Mouse (Mus musculus): ENCODE measurements around the gene Rtkn. TPM values are rescaled to one million over a fixed set of nuclear protein-coding genes. Genes with fewer than 3 reads are reported as not detected.

Rtkn gene
- total RNA-seq, 2 experiments from 2014 or later: 1.9 to 2.2 TPM

GRCm38 (mm10) chr6:83116373-83117164 is 18.7 kb upstream of the Rtkn start:
- no peak for ATAC-seq (replicated peaks; ENCODE audit: poor library complexity)

GRCm38 (mm10) chr6:83117165-83117438 is 18.2 kb upstream of the Rtkn start:
- no peak for ATAC-seq (replicated peaks; ENCODE audit: poor library complexity)

GRCm38 (mm10) chr6:83117616-83118015 is 17.6 kb upstream of the Rtkn start:
- no peak for ATAC-seq (replicated peaks; ENCODE audit: poor library complexity)

GRCm38 (mm10) chr6:83118369-83118768 is 16.9 kb upstream of the Rtkn start:
- no peak for ATAC-seq (replicated peaks; ENCODE audit: poor library complexity)

GRCm38 (mm10) chr6:83118825-83119733 is 16.2 kb upstream of the Rtkn start:
- 0 out of 2 replicates have a peak, but pooled peaks have one; percentile 4 for ATAC-seq (replicated peaks; ENCODE audit: poor library complexity)

- ATAC-seq (replicated peaks; ENCODE audit: poor library complexity): no peak
These were observed 15.6 kb upstream of the Rtkn start for GRCm38 (mm10) chr6:83119734-83120051.

- peak; percentile 81 for ATAC-seq (replicated peaks; ENCODE audit: poor library complexity)
These were observed 14.1 kb upstream of the Rtkn start, which contains the start of gene Wbp1 for GRCm38 (mm10) chr6:83120930-83121862. TSS of gene Wbp1 (minus strand) at chr6:83121559.

- ATAC-seq (replicated peaks; ENCODE audit: poor library complexity): peak; percentile 7; the same call in 1 of the 2 replicates
These were observed 13.2 kb upstream of the Rtkn start for GRCm38 (mm10) chr6:83121863-83122710.

GRCm38 (mm10) chr6:83122961-83123360 is 12.3 kb upstream of the Rtkn start:
- ATAC-seq (replicated peaks; ENCODE audit: poor library complexity): no peak

- ATAC-seq (replicated peaks; ENCODE audit: poor library complexity): peak; percentile 56
These were observed 10.4 kb upstream of the Rtkn start for GRCm38 (mm10) chr6:83124851-83125312.

- no peak for ATAC-seq (replicated peaks; ENCODE audit: poor library complexity)
These were observed 9.9 kb upstream of the Rtkn start, which contains the start of gene Ino80b for GRCm38 (mm10) chr6:83125331-83125730. TSS of gene Ino80b (minus strand) at chr6:83125431.

- ATAC-seq (replicated peaks; ENCODE audit: poor library complexity): no peak
These were observed 7.8 kb upstream of the Rtkn start for GRCm38 (mm10) chr6:83127419-83127818.

GRCm38 (mm10) chr6:83131469-83132034 is 3.7 kb upstream of the Rtkn start:
- ATAC-seq (replicated peaks; ENCODE audit: poor library complexity): peak; percentile 85

GRCm38 (mm10) chr6:83132176-83132919 is 2.9 kb upstream of the Rtkn start:
- ATAC-seq (replicated peaks; ENCODE audit: poor library complexity): no peak

- ATAC-seq (replicated peaks; ENCODE audit: poor library complexity): no peak
These were observed 1.0 kb upstream of the Rtkn start for GRCm38 (mm10) chr6:83134226-83134625.

- ATAC-seq (replicated peaks; ENCODE audit: poor library complexity): no peak
These were observed 403 bp downstream of the Rtkn start for GRCm38 (mm10) chr6:83135571-83136161.

GRCm38 (mm10) chr6:83136291-83136880 is 1.1 kb downstream of the Rtkn start:
- no peak for ATAC-seq (replicated peaks; ENCODE audit: poor library complexity)

Measured in megakaryocyte progenitor cell, adult 5-6 weeks (primary cell).